Mouse (Mus musculus): ENCODE results near the gene Odf3. TPM values are rescaled to one million over a fixed set of nuclear protein-coding genes. Genes with fewer than 3 reads are reported as not detected.
"Not testable (repeated sequence)": the region's sequence is repeated elsewhere in the genome, so short reads cannot be mapped to it uniquely, and the experiment has no call there.

Odf3 gene
- polyA plus RNA-seq, 1 experiment: 0.07 TPM

DNA sequence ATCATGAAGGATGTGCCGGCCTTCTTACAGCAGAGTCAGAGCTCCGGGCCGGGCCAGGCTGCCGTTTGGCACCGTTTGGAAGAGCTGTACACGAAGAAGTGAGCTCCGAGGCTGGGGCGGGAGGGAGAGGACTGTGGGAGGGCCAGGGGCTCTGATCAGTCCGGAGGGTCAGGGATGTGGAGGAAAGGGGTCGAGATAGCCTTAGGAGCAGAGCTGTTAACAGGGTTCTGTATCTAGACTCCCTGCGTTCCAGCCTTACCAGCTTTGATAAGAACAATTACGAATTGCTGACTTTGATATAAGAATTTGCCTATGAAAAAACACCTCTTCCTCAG is 34.8 kb downstream of the Odf3 start:
- DNase-seq (ENCODE audit: low read depth): no peak
- TF ChIP-seq POLR2A (IDR thresholded peaks at IDR 0.05; ENCODE audit: borderline replicate concordance, extremely low read depth, insufficient read depth, insufficient read length, poor library complexity, severe bottlenecking) (no peak), CTCF (IDR thresholded peaks at IDR 0.05; ENCODE audit: borderline replicate concordance, extremely low read depth, insufficient read depth, insufficient read length) (no peak)

DNA sequence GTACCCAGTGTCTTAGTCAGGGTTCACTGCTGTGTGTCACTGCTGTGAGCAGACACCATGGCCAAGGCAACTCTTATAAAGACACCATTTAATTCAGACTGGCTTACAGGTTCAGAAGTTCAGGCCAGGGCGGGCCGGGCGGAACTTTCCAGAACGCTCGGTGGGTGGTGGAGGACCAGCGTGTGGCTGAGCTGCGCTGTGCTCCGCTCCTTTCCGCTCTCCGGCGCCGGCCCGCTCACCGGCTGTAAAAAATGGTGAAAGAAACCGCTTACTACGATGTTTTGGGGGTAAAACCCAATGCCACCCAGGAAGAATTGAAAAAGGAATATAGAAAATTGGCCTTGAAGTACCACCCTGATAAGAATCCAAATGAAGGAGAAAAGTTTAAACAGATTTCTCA is 43.0 kb downstream of the Odf3 start:
- DNase-seq (ENCODE audit: low read depth): not testable (repeated sequence)

DNA sequence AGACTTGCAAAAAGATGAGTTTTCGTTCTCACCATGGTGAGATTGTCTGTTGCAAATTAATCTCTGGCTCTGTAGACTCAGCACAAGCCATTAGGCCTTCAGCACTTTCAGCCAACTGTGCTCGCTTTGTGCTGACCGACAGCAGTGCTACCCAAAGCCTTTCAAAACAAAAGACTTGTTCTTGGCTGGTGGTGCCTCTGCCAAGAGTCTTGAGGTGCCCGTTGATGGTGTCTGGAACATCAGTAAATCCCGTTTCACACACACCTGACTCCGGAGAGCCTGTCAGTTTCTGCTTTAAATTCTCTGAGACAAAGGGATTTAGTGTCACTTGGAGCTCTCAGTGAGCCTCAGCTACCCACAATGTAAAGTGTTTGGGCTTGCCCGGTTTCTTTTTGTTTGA is 46.4 kb downstream of the Odf3 start:
- no peak for TF ChIP-seq CTCF (IDR thresholded peaks at IDR 0.05; ENCODE audit: borderline replicate concordance, extremely low read depth, insufficient read depth, insufficient read length)
- no peak for TF ChIP-seq POLR2A (IDR thresholded peaks at IDR 0.05; ENCODE audit: borderline replicate concordance, extremely low read depth, insufficient read depth, insufficient read length, poor library complexity, severe bottlenecking)
- no peak for DNase-seq (ENCODE audit: low read depth)

DNA sequence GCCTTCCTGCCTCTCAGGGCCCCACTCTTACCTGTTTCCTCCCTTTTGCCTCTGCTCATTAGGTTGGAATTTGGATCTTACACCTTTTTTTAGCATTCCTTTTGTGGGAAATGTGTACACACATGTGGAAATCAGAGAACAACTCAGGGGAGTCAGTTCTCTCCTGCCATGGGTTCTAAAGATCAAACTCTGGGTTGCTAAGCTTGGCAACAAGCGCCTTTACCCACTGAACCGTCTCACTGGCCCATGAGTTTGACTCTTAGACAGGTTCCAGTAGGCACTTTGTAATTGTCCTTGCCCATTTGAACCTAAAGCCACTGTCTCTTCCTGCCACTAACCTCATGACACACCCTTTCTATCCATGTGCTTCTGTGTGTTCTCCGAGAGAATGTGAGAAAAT is 47.0 kb downstream of the Odf3 start:
- TF ChIP-seq CTCF (IDR thresholded peaks at IDR 0.05; ENCODE audit: borderline replicate concordance, extremely low read depth, insufficient read depth, insufficient read length): no peak
- no peak for TF ChIP-seq POLR2A (IDR thresholded peaks at IDR 0.05; ENCODE audit: borderline replicate concordance, extremely low read depth, insufficient read depth, insufficient read length, poor library complexity, severe bottlenecking)
- DNase-seq (ENCODE audit: low read depth): no peak

DNA sequence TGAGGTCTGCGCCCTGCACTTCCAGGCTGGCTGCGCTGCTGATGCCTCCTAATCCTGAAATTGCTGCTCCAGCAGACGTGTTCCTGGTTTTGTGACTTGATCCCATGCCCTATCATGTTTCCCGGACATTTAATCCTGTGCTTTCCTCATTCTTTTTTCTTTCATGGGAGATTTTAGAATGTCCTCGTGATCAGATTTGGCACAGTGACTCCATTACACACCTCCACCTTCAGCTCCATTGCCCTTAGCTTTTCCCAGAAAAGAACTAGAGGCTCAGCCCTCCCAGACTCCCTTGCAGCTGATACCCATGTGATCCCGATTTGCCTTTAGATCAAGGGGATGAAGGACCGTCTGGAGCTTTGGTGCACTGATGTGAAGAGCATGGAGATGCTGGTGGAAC is 50.3 kb downstream of the Odf3 start:
- TF ChIP-seq POLR2A (IDR thresholded peaks at IDR 0.05; ENCODE audit: borderline replicate concordance, extremely low read depth, insufficient read depth, insufficient read length, poor library complexity, severe bottlenecking): no peak
- no peak for TF ChIP-seq CTCF (IDR thresholded peaks at IDR 0.05; ENCODE audit: borderline replicate concordance, extremely low read depth, insufficient read depth, insufficient read length)

DNA sequence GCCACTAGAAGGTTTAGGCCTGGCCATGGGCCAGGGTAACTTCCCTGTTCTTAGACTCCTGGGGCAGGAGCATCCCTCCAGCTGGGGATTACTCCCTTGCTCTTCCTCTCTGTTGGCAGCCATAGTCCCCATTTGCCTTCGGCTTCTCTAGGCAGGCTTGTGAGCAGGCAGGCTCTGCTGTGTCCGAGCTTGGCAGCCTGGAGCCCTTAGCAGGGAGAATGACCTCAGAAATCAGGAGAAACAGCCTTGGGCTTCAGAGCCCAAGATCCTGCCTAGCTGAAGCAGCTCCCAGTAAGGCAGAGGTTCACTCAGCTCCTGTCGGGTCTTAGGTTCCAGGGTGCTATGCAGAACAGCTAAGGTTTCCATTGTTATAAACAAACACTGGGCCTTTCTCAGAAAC is 51.5 kb downstream of the Odf3 start:
- no peak for TF ChIP-seq CTCF (IDR thresholded peaks at IDR 0.05; ENCODE audit: borderline replicate concordance, extremely low read depth, insufficient read depth, insufficient read length)
- no peak for TF ChIP-seq POLR2A (IDR thresholded peaks at IDR 0.05; ENCODE audit: borderline replicate concordance, extremely low read depth, insufficient read depth, insufficient read length, poor library complexity, severe bottlenecking)
- no peak for DNase-seq (ENCODE audit: low read depth)

More for the DNA sequence above, 50.3 kb downstream of the Odf3 start:
- no peak for DNase-seq (ENCODE audit: low read depth)

DNA sequence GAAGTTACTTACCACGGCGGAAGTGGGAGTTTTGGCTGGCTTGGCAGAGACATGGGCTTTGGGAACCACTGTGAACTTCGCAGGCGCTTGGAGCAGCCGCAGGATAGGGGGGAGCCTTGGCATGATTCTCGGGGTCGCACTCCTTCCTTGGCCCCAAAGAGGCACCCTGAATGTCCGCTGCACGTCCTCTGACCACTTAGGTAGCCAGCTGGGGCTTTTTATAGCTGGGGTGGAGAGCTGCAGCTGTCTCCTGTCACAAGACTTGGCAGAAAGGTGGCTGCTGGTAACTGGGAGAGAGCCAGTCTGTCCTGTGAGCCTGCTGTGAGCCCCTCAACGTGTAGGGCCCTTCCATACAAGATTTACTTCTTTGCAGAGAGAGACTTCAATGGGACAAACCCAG is 52.6 kb downstream of the Odf3 start, which contains the start of gene Cox8b:
Gene Cox8b (minus strand): TSS at position 227 of the 400 bp plus-strand sequence.
- no peak for DNase-seq (ENCODE audit: low read depth)
- TF ChIP-seq CTCF (IDR thresholded peaks at IDR 0.05; ENCODE audit: borderline replicate concordance, extremely low read depth, insufficient read depth, insufficient read length) (no peak), POLR2A (IDR thresholded peaks at IDR 0.05; ENCODE audit: borderline replicate concordance, extremely low read depth, insufficient read depth, insufficient read length, poor library complexity, severe bottlenecking) (no peak)

Other genes with a start within 250 kb of the Odf3 start
- not detected in 2 replicates for gene Olfr46, start 246.5 kb upstream of the Odf3 start, polyA plus RNA-seq (2012; rRNA removed)
- gene Olfr61, start 218.8 kb upstream of the Odf3 start, polyA plus RNA-seq (2012; rRNA removed): not detected in 2 replicates
- gene Olfr53, start 201.4 kb upstream of the Odf3 start, polyA plus RNA-seq (2012; rRNA removed): not detected in 2 replicates
- gene Olfr539, start 187.9 kb upstream of the Odf3 start, polyA plus RNA-seq (2012; rRNA removed): 0.01 and 0.03 TPM in 2 replicates
- gene Olfr45, start 165.9 kb upstream of the Odf3 start, polyA plus RNA-seq (2012; rRNA removed): not detected in 2 replicates
- gene Olfr541, start 150.5 kb upstream of the Odf3 start, polyA plus RNA-seq (2012; rRNA removed): not detected in 2 replicates
- not detected in 2 replicates for gene Cyp2e1, start 84.1 kb upstream of the Odf3 start, polyA plus RNA-seq (2012; rRNA removed)
- 0.15 and 0.18 TPM in 2 replicates for gene Syce1, start 60.0 kb upstream of the Odf3 start, polyA plus RNA-seq (2012; rRNA removed)
- 7.7 and 12.8 TPM in 2 replicates for gene Zfp941, start 25.6 kb upstream of the Odf3 start, polyA plus RNA-seq (2012; rRNA removed)
- 0.25 TPM in 1 of 2 replicates, not detected in the other for gene Urah, start 12.8 kb upstream of the Odf3 start, polyA plus RNA-seq (2012; rRNA removed)
- 0.23 TPM in 1 of 2 replicates, not detected in the other for gene Scgb1c1, start 2.3 kb upstream of the Odf3 start, polyA plus RNA-seq (2012; rRNA removed)
- gene Gm45785, start 8.5 kb downstream of the Odf3 start, polyA plus RNA-seq (2012; rRNA removed): 0.19 and 0.21 TPM in 2 replicates
- gene Ric8a, start 9.2 kb downstream of the Odf3 start, polyA plus RNA-seq (2012; rRNA removed): 103 and 106 TPM in 2 replicates
- 26.9 and 32.1 TPM in 2 replicates for gene Bet1l, start 9.8 kb downstream of the Odf3 start, polyA plus RNA-seq (2012; rRNA removed)
- 138 and 146 TPM in 2 replicates for gene Psmd13, start 34.2 kb downstream of the Odf3 start, polyA plus RNA-seq (2012; rRNA removed)
- gene Sirt3, start 34.5 kb downstream of the Odf3 start, polyA plus RNA-seq (2012; rRNA removed): 41.3 and 46.9 TPM in 2 replicates
- gene Cox8b, start 52.6 kb downstream of the Odf3 start, polyA plus RNA-seq (2012; rRNA removed): not detected in 2 replicates
- gene Nlrp6, start 73.1 kb downstream of the Odf3 start, polyA plus RNA-seq (2012; rRNA removed): 0.18 and 0.21 TPM in 2 replicates
- gene Pgghg, start 93.6 kb downstream of the Odf3 start, polyA plus RNA-seq (2012; rRNA removed): 13.2 and 18.9 TPM in 2 replicates
- gene Ifitm5, start 102.5 kb downstream of the Odf3 start, polyA plus RNA-seq (2012; rRNA removed): 0.78 and 7.3 TPM in 2 replicates
- gene Gm45717, start 108.1 kb downstream of the Odf3 start, polyA plus RNA-seq (2012; rRNA removed): not detected in 2 replicates
- 153 and 201 TPM in 2 replicates for gene Ifitm2, start 108.2 kb downstream of the Odf3 start, polyA plus RNA-seq (2012; rRNA removed)
- gene Ifitm1, start 119.4 kb downstream of the Odf3 start, polyA plus RNA-seq (2012; rRNA removed): 23.4 and 31.8 TPM in 2 replicates
- 13.0 and 26.1 TPM in 2 replicates for gene Ifitm3, start 163.0 kb downstream of the Odf3 start, polyA plus RNA-seq (2012; rRNA removed)
- gene Ifitm6, start 170.1 kb downstream of the Odf3 start, polyA plus RNA-seq (2012; rRNA removed): 0.73 and 0.77 TPM in 2 replicates
- not detected in 2 replicates for gene Gm17387, start 181.3 kb downstream of the Odf3 start, polyA plus RNA-seq (2012; rRNA removed)
- gene B4galnt4, start 213.3 kb downstream of the Odf3 start, polyA plus RNA-seq (2012; rRNA removed): 151 and 166 TPM in 2 replicates
- gene Pkp3, start 230.4 kb downstream of the Odf3 start, polyA plus RNA-seq (2012; rRNA removed): 2.5 and 2.9 TPM in 2 replicates

Measured in brain, embryonic 14.5 days (tissue).